Mouse (Mus musculus): ENCODE data around the gene Kirrel.

The Kirrel gene

GRCm38 (mm10) chr3:87076161-87076560 is 98.4 kb downstream of the Kirrel start:
- DNase-seq, result no peak

- DNase-seq, result no peak
Observed at GRCm38 (mm10) chr3:87072612-87073515, 101.7 kb downstream of the Kirrel start.

GRCm38 (mm10) chr3:87072191-87072590 is 102.4 kb downstream of the Kirrel start:
- no peak for DNase-seq

- no peak for DNase-seq
Observed at GRCm38 (mm10) chr3:87067396-87067975, 107.1 kb downstream of the Kirrel start.

- no peak for DNase-seq
Observed at GRCm38 (mm10) chr3:87053939-87054338, 120.6 kb downstream of the Kirrel start.

- no peak for DNase-seq
Observed at GRCm38 (mm10) chr3:87047801-87048200, 126.7 kb downstream of the Kirrel start.

GRCm38 (mm10) chr3:87041733-87042132 is 132.8 kb downstream of the Kirrel start:
- no peak for DNase-seq

GRCm38 (mm10) chr3:87038500-87038899 is 136.0 kb downstream of the Kirrel start:
- DNase-seq, result no peak

- no peak for DNase-seq
Observed at GRCm38 (mm10) chr3:87034061-87034460, 140.5 kb downstream of the Kirrel start.

- peak; percentile 82 for DNase-seq
Observed at GRCm38 (mm10) chr3:87033357-87033756, 141.2 kb downstream of the Kirrel start.

- DNase-seq, result peak; percentile 83
Observed at GRCm38 (mm10) chr3:87030855-87031254, 143.7 kb downstream of the Kirrel start.

Data from lung, postnatal 36 days (tissue).